Mouse (Mus musculus) stomach, embryonic 16.5 days (tissue): Measurements from ENCODE around the gene Elovl6. TPM values are rescaled to one million over a fixed set of nuclear protein-coding genes. Genes with fewer than 3 reads are reported as not detected.

Source experiments
- ATAC-seq: fragments of 200-750 bp; cut with Nextera tagmentation; 2 replicates; pipeline ENCODE4 v1.8.0; 2017; ENCODE audit warnings: moderate number of reproducible peaks, moderate TSS enrichment; ENCODE audit not compliant: insufficient read depth, low FRiP score
- H3K27ac ChIP-seq: fragments of 300-500 bp; sonication (generic); 2 replicates; pipeline ENCODE4 v1.5.1; 2014; ENCODE audit warnings: low read length
- H3K27me3 ChIP-seq: fragments of 300-500 bp; sonication (generic); 2 replicates; pipeline ENCODE4 v1.6.1; 2014; ENCODE audit warnings: low read length, control low read depth, mixed read lengths; ENCODE audit not compliant: control insufficient read depth, insufficient read depth
- H3K36me3 ChIP-seq: fragments of 300-500 bp; sonication (generic); 2 replicates; pipeline ENCODE4 v1.6.1; 2014; ENCODE audit warnings: low read length; ENCODE audit not compliant: control insufficient read depth, insufficient read depth
- H3K4me1 ChIP-seq: fragments of 300-500 bp; sonication (generic); 2 replicates; pipeline ENCODE4 v1.6.1; 2014; ENCODE audit warnings: low read length, control low read depth, mixed read lengths; ENCODE audit not compliant: control insufficient read depth, insufficient read depth
- H3K4me2 ChIP-seq: fragments of 300-500 bp; sonication (generic); 2 replicates; pipeline ENCODE4 v1.6.1; 2014; ENCODE audit warnings: low read depth, low read length, mixed read lengths
- H3K4me3 ChIP-seq: fragments of 300-500 bp; sonication (generic); replicated peaks from 2 replicates; pipeline ENCODE4 v1.5.1; 2014; ENCODE audit warnings: mild to moderate bottlenecking, low read length
- H3K9ac ChIP-seq: fragments of 300-500 bp; sonication (generic); 2 replicates; pipeline ENCODE4 v1.6.1; 2014; ENCODE audit warnings: low read length
- H3K9me3 ChIP-seq: fragments of 300-500 bp; sonication (generic); replicated peaks from 2 replicates; pipeline ENCODE4 v1.6.1; 2016; ENCODE audit warnings: low read length, control low read depth; ENCODE audit not compliant: control insufficient read depth
- WGBS: fragments of 180-500 bp; shearing (Covaris S2); extraction: QIAGEN DNeasy Blood & Tissue Kit; methylation state at CpG from one replicate; pipeline ENCODE4 v1.1.7; 2014; 5-methylcytosine and 5-hydroxymethylcytosine counted together
- polyA plus RNA-seq: library from polyadenylated mRNA; unstranded; fragments of >200 nt; fragmentation: Nextera tagmentation; extraction: Ambion mirVana; gene quantifications from 2 replicates; pipeline ENCODE4 v1.2.1, GENCODE M21; 2015

The Elovl6 gene
- polyA plus RNA-seq, 1 experiment from 2014 or later, result 27.5 TPM

- Histone ChIP-seq H3K4me2 (no peak overlapping the region), H3K4me1 (no peaks in the 10 kb centered on the region), H3K4me3 (no peak overlapping the region), H3K27me3 (no peaks in the 10 kb centered on the region), H3K9ac (no peak overlapping the region), H3K9me3 (no peaks in the 10 kb centered on the region; the same call in 1 of the 2 replicates), H3K27ac (no peak overlapping the region), H3K36me3 (no peaks in the 10 kb centered on the region)
- 88% methylated on average over 3 of the region's 3 CpGs for WGBS
- no peak for ATAC-seq
These were observed 16.2 kb upstream of the Elovl6 start for GRCm38 (mm10) chr3:129515863-129516436.

GRCm38 (mm10) chr3:129520499-129520898 lies 11.7 kb upstream of the Elovl6 start:
- H3K27me3 ChIP-seq, result no peaks in the 10 kb centered on the region
- ATAC-seq, result no peak
- no peaks in the 10 kb centered on the region for H3K9me3 ChIP-seq
- no peaks in the 10 kb centered on the region for H3K4me1 ChIP-seq
- H3K9ac ChIP-seq, result no peak overlapping the region
- 81% methylated on average over 4 of the region's 4 CpGs for WGBS
- no peaks in the 10 kb centered on the region for H3K36me3 ChIP-seq
- H3K4me3 ChIP-seq, result no peak overlapping the region
- H3K4me2 ChIP-seq, result no peak overlapping the region
- H3K27ac ChIP-seq, result no peak overlapping the region

- Histone ChIP-seq H3K4me3 (no peak overlapping the region), H3K4me2 (no peak overlapping the region), H3K9me3 (no peaks in the 10 kb centered on the region), H3K27ac (no peak overlapping the region), H3K4me1 (no peaks in the 10 kb centered on the region), H3K27me3 (no peaks in the 10 kb centered on the region), H3K9ac (no peak overlapping the region), H3K36me3 (no peaks in the 10 kb centered on the region)
- no peak for ATAC-seq
- 80% methylated on average over 10 of the region's 10 CpGs for WGBS
These were observed 8.6 kb upstream of the Elovl6 start for GRCm38 (mm10) chr3:129523456-129524143.

GRCm38 (mm10) chr3:129527046-129527445 lies 5.1 kb upstream of the Elovl6 start:
- no peak overlapping the region for H3K4me2 ChIP-seq
- no peak overlapping the region for H3K4me3 ChIP-seq
- no peaks in the 10 kb centered on the region for H3K4me1 ChIP-seq
- H3K27me3 ChIP-seq, result no peaks in the 10 kb centered on the region
- no peak overlapping the region for H3K27ac ChIP-seq
- no peak overlapping the region for H3K9ac ChIP-seq
- no peaks in the 10 kb centered on the region for H3K36me3 ChIP-seq
- H3K9me3 ChIP-seq, result no peaks in the 10 kb centered on the region
- ATAC-seq, result no peak
- WGBS, result 82% methylated on average over 3 of the region's 3 CpGs

GRCm38 (mm10) chr3:129529311-129529710 lies 2.8 kb upstream of the Elovl6 start:
- H3K4me2 ChIP-seq, result no peak overlapping the region
- ATAC-seq, result no peak
- WGBS, result 72% methylated on average over 3 of the region's 3 CpGs
- H3K4me3 ChIP-seq, result no peak overlapping the region
- no peaks in the 10 kb centered on the region for H3K4me1 ChIP-seq
- H3K9me3 ChIP-seq, result no peaks in the 10 kb centered on the region
- no peak overlapping the region for H3K27ac ChIP-seq
- H3K9ac ChIP-seq, result no peak overlapping the region
- H3K27me3 ChIP-seq, result no peaks in the 10 kb centered on the region
- no peaks in the 10 kb centered on the region for H3K36me3 ChIP-seq

- no peaks in the 10 kb centered on the region for H3K36me3 ChIP-seq
- WGBS, result 94% methylated on average over 6 of the region's 6 CpGs
- H3K9ac ChIP-seq, result no peak overlapping the region
- peaks cover 8% of the 10 kb centered on the region for H3K4me1 ChIP-seq
- H3K4me2 ChIP-seq, result no peak overlapping the region
- no peaks in the 10 kb centered on the region for H3K9me3 ChIP-seq
- no peaks in the 10 kb centered on the region for H3K27me3 ChIP-seq
- no peak for ATAC-seq
- H3K4me3 ChIP-seq, result no peak overlapping the region
- no peak overlapping the region for H3K27ac ChIP-seq
These were observed 1.7 kb upstream of the Elovl6 start for GRCm38 (mm10) chr3:129530461-129530860.

GRCm38 (mm10) chr3:129532865-129533742 lies 949 bp downstream of the Elovl6 start:
- ATAC-seq, result 0 out of 2 replicates have a peak, but pooled peaks have one; percentile 8
- under 1% methylated on average over 40 of the region's 40 CpGs for WGBS
- no peaks in the 10 kb centered on the region for H3K27me3 ChIP-seq
- H3K9ac ChIP-seq, result peak overlapping the region; percentile 92
- H3K4me1 ChIP-seq, result peaks cover 17% of the 10 kb centered on the region
- no peaks in the 10 kb centered on the region for H3K36me3 ChIP-seq
- H3K4me3 ChIP-seq, result peak overlapping the region; percentile 72
- H3K27ac ChIP-seq, result peak overlapping the region; percentile 96
- H3K9me3 ChIP-seq, result no peaks in the 10 kb centered on the region
- peak overlapping the region; percentile 72 for H3K4me2 ChIP-seq

- WGBS, result under 1% methylated on average over 69 of the region's 74 CpGs
These were observed 1.8 kb downstream of the Elovl6 start for GRCm38 (mm10) chr3:129533743-129534530.

More at GRCm38 (mm10) chr3:129533743-129534530, 1.8 kb downstream of the Elovl6 start:
- no peaks in the 10 kb centered on the region for H3K9me3 ChIP-seq
- H3K4me2 ChIP-seq, result peak overlapping the region; percentile 72
- H3K4me1 ChIP-seq, result peaks cover 17% of the 10 kb centered on the region
- H3K9ac ChIP-seq, result peak overlapping the region; percentile 92
- peak overlapping the region; percentile 96 for H3K27ac ChIP-seq
- H3K27me3 ChIP-seq, result no peaks in the 10 kb centered on the region
- peak; percentile 48 for ATAC-seq
- H3K36me3 ChIP-seq, result no peaks in the 10 kb centered on the region
- peak overlapping the region; percentile 72 for H3K4me3 ChIP-seq
